Mouse (Mus musculus) layer of hippocampus, postnatal 36 days (tissue): ENCODE results near the gene Gstcd. TPM values are rescaled to one million over a fixed set of nuclear protein-coding genes. Genes with fewer than 3 reads are reported as not detected.
A peak's percentile ranks its signal among the peaks of the same experiment; 100 is the strongest.

Experiments
- DNase-seq, 2 experiments: peaks; one replicate each; pipeline ENCODE4 v3.0.0; 2022
- total RNA-seq, 2 experiments: library from RNA; stranded (reverse); gene quantifications; 2 replicates each; pipeline ENCODE4 v1.2.3; 2021

Gstcd gene
- total RNA-seq, result 1 to 10 TPM; 9.7 TPM

DNA sequence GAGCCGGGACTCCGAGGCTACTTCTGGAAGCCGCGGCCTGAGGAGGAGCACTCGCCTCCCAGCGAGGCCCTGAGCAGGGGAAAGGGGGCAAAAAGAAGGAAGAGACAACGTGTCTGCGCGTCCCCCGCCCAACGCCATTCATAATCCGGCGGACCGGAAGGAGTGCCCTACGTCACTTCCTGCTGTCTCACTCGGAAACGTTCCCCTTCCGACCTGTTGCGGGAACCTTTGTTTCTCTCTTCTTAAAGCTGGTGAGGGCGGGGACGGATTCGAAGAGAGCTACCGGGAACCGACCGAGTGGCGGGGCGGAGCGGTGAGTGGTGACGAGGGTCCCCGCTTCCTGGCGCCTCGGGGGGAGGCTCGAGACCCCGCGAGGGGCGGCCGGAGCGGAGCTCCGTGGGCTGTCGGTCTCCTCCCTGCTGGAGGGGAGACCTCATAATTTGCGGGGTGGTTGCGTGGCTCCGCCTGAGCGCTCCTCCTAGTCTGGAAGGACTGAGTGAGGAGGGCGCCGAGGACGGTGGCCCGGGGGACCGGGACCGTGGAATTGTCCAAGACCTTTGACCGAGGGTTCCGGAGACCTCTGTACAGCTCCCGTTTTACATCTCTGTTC lies at the start of gene Gstcd, which contains the start of gene Ints12:
TSS of gene Gstcd (minus strand) at position 370 of the 610 bp plus-strand sequence.
TSS of gene Ints12 (plus strand) at position 177 of the 610 bp plus-strand sequence.
- peak; percentile 91 for DNase-seq

DNA sequence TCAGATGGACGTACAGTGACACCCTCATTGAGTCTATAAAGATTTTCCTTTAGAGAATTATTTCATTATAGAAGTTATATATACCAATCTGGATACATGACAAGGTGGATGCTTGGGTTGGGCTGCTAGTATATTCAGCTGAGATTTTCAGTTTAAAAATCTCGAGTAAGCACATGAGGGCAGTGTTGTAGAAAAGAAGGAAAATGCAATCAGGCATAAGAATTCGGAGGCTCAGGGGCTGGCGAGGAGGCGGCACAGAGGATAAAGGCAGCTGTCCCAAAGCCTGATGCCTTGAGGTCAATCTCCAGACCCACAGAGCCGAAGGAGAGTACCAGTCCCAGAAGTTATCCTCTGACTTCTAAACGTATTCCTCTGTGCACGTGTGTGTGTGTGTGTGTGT lies 40.8 kb upstream of the Gstcd start:
- DNase-seq, result no peak

DNA sequence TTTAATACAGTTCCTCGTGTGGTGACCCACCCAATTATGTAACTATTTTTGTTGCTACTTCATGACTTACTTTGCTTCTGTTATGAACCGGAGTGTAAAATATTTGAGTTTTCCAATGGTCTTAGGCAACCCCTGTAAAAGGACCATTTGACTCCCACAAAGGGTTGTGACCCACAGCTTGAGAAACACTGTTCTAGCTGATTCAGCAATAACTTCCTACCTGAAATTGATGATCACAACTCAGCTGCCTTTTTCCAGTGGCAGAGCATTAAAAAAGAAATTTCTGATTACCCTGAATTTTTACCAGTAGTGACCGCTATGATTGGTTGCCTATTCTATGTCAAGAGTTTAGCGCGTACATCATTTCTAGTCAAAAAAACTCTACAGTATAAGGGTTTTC lies 39.5 kb upstream of the Gstcd start:
- DNase-seq, result no peak

DNA sequence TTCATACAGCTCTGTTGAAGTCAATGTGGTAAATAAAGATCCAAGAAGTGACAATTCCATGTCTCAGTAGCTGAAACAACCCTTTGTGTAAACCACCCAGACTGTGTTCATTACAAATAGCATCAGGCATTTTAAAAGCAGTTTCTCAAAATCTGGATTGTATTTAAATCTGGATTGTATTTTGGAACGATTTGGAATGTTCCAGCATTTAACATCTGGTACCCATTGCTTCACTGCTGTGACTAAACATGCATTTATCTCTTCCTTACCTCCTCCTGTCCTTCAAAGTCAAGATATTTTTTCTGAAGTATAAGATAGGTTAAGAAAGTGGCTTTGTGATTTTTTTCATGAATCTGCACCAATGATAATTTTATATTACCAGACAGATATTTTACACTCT lies 21.4 kb upstream of the Gstcd start:
- no peak for DNase-seq

DNA sequence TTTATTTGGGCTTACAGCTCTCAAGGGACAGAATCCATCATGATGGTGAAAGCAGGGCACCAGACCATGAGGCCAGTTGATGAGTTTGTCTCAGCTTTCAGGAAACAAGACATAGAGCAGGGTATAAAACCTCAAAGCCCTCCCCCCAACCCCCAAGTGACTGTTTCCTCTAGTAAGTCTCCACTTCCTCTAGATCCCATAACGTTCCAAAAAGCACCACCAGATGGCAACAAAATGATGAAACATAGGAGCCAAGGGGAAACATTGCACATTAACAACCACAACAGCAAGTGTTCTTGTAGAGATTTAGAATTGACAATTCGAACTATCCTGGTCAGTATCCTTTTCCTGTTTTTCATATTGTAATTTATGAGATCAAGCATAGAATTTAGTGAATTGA lies 19.9 kb upstream of the Gstcd start:
- no peak for DNase-seq

DNA sequence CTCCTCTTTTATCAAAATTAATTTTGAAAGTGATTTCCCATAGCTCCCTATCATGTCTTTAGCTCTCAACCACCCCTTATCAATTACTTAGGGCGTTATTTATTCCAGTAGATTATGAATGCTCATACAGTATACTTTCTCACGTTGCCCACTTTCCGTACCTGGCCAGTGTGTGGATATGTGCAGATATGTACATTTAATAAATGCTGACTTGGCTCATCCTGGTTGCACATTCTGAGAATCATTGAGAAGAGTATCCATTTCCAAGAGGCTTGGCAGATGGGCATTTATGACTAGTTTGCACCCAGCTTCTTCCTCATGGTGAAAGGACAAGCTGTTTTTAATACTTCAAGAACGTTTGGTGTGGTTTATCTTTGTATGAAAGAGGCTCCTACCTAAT lies 18.0 kb upstream of the Gstcd start:
- DNase-seq, result no peak

DNA sequence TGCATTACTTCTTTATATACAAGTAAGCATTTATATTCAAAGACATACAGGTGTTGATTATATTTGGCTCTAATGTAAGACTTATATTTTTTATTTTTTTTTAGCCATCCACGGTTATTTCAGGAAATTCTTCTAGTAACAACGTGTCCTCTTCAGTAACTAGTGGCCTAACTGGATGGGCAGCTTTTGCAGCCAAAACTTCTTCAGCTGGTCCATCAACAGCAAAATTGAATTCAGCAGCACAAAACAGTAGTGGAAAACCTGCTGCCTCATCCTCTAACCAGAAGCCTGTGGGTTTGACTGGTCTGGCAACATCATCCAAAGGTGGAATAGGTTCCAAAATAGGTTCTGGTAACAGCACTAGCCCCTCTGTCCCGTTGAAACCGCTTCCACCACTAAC lies 16.9 kb upstream of the Gstcd start:
- no peak for DNase-seq

DNA sequence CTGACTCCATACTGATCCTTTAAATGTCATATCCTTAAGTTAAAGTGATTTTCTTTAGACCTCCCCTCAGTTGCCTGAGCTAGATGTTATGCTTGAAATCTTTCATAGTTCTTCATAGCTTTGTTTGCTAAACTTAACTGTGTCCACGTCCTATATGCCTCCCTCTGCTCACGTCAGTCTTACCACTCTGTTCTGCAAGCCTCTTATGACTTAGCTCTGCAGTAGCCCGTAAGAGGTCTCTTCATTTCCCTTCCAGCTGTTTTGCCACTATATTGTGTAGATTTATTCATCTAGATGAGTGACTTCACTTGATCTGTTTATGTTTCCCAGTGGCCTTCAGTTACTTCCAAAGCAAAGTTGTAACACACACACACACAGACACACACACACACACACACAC lies 12.6 kb upstream of the Gstcd start:
- no peak for DNase-seq

DNA sequence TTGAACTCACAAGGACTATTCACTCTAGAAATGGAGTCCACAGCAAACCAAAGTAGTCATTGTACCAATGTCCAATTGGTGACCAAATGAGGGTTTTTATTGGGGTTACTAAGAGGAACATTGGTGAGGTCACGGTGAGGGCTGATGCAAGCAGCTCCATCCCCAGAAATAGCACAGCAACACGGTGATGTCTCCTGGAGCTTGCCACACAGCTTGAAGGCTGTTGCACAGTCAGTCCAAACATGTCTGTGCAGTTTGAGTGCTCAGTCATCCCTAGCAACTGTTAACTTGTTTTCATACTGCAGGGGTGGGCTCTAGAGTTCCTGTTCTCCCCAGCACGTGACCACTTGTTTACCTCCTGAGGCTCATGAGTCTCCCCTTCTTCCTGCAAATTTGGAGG lies 11.9 kb upstream of the Gstcd start:
- no peak for DNase-seq

DNA sequence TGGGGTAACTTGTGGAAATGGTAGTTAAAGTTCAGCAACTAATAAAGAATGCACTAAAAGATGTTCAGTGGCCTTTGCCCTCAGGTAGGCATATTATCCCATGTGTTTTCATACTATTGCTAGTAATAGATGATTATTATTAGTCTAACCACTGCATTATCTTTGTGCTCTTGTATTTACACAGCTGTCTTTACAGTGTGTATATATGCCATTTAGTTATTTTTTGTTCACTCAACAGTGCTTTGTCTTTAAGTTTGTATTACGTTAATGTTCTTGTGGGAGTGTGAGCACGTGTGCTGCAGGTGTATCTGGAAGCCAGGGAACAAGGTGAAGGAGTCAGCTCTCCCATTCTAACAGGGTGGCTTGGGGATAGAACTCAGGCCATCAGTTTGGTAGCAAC lies 7.1 kb upstream of the Gstcd start:
- DNase-seq, result no peak

DNA sequence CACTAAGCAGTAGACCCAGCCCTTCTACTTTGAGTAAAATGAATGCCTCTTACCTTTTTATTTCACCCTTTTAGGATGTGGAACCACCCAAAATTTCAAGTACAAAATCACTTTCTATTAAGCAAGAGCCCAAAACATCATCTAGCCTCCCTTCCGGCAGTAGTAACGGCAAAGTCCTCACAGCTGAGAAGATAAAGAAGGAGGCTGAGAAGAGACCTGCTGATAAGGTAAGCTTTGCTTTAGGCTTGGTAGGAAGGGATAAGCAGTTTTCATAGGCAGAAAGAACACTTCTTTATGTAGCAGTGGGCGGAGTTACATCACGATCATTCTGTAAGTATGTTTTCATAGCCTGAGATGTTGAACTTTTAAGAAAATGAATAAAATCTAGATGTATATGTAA lies 6.5 kb upstream of the Gstcd start:
- no peak for DNase-seq

DNA sequence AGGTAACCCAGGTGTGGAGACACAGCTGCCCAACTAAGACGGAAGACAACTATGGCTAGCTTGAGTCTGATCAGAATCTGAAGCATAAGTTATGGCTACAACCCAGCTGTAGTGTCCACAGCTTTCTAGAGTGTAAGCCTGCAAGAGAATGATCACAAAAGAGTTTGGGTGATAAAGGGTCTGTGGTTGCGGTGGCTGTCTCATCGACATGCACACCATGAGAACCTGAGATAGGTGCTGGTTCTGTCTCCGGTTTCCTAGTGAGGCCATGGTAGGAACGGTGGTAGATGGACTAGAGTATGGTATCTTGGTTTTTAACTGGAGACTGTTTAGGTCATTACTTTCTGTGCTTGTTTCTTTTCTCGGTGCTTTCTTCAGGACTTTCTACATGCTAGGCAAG lies 6.1 kb upstream of the Gstcd start:
- no peak for DNase-seq

DNA sequence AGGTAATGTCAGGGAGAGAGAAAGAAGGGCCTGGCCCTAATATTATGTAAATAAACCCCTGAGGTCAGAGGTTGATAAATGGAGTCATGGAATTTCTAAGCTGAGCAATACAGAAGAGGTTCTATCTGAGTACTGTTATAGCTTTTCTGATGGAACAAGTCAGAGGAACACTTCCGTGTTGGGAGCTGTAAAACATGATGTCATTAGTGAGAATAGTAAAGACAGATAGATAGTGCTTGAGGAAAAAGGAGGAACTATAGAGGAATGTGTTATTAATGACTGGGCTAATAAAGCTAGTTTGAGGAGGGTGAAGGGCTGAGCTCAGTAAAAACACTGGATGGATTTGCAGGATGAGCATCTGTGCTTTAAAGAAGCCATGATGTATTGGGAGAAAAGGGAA lies 2.5 kb upstream of the Gstcd start:
- no peak for DNase-seq

DNA sequence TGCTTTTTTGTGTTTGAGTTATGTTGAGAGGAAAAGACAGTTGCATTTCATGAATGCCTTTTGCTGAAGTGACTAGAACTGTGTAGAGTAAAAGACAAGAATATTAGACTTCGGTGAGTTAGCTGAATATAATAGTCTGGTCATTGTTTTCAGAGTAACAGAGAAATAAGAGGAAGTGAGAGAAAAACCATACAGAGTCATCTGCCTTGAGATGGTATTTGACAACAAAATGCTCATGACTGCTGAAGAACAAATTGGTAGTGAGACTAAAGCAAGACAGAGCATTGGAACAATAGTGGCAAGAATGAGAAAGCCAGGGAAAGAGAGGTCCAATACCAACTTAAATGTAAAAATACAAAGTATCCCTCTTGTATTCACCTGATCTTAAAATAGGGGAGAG lies 1.1 kb upstream of the Gstcd start:
- no peak for DNase-seq

DNA sequence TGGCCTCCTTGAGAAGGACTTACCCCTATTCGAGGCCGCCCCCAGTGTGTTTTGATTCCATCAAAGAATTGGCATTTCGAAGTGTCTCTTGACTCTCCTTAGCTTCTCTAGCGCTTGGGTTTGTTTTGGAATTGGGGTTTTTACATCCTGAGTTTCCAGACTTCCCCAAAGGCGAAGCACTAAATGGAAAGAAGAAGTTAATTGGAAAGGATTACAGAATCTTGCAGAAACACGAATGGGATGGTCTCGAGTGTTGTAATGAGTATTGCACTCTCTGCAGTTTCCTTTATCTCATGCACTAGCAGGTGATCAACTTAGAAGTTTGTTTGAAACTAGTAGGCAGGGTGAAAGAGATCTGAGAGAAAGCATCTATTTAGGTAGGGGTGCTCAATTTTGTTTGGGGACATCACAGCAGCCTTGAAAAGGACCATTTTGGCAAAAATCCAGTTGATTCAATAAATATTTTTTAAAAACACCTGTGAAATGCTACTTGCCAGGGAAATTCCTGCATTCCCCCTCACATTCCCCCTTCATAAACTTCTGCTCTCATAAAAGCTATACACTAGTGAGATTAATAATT lies 531 bp upstream of the Gstcd start:
- DNase-seq, result no peak

DNA sequence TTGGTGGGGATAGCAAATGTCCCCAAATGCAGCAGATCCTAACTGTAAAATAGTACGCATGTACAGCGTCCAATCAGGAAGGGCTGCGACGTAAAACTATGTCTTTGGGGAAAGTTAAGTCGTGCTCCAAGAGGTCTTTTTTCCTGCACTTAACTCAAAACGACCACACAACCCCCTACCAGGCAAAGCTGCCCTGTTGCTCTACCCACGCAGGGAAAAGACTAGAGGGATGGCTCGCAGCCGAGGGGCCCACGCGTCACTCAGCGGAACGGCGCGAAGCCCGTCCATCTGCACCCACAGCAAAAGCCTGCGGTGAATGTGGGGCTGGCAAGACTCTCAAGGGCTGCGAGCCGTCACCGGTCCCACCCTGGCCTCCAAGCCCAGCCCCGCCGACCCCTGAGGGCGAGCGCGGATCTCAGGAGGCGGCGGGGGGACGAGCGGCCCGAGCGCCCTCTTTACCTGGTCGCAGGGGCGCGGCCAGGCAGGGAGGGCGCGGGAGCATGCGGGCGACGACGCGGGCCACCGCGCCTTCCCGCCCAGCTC lies 641 bp downstream of the Gstcd start:
- DNase-seq, result peak in 1 of 2 experiments; percentile 73

DNA sequence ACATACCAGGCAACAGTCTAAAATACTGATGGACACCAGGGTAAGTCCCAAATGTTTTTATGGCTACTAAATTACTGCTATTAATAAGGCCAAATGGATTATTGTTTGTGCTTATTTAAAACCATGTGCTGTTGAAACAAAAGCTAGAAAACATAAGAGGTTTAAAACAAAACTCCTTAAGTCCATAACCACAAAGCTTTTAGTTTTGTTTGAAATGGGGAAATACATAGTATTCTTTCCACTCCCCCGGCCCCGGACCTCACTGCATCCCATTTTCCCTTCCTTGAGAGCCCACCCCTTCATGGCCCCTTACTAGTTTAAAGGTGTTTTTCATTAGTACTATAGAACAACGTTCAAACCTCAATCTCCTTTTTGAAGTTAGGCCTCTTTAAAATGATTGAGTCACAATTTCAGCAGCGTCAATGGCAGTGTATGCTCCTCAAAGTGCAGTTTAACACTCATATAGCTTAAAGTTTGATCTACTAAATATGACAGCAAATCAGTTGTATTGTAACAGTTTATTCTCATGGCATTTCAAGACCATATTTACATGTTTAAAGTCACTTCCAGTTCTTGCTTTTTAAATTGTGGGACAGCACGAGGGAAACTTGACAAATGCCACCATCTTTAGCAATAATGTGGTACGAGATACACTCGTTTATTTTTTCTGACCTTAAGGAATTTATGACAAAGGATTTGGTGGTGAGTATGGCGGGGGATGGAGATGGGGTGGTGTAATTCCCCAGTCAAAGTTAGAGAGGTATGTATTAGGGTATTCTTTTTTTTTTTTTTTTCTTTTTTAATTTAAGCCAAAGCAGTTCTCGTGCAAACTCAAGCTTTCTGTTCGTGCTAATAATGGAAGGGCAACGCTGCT lies 1.3 kb downstream of the Gstcd start:
- no peak for DNase-seq

DNA sequence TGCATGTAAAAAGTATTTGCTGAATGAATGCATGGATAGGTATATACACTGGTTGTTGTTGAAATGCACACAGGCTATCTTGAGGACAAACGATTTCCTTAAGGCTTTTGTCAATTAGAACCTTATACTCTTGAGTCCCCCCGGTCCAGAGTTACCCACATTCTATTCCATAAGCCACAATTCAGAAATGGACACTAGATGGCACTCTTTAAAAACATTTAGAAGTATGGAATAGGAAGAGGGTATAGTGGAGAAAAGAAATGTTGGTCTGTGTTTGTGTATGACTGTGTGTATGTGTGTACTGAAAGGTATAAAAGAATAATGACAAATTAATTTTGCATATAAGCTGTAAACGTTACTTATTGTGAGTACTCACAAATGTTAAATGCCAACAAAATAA lies 6.0 kb downstream of the Gstcd start:
- no peak for DNase-seq

DNA sequence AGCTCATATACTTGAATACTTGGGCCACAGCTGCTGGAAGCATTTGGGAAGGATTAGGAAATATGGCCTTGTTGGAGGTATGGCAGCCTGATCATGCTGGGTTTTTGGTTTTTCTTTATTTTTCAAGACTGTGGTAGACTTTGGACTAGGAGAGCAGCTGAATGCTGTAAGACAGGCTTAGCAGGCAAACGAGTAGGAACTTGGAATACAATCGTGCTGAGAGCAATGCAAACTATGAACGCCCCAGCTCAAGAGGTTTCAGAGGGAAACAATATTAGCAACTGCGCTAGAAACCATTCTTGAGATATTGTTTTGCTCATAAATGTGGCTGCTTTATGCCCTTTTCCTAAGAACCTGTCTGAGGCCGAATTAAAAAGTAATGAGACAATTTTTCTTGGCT lies 9.1 kb downstream of the Gstcd start:
- no peak for DNase-seq

DNA sequence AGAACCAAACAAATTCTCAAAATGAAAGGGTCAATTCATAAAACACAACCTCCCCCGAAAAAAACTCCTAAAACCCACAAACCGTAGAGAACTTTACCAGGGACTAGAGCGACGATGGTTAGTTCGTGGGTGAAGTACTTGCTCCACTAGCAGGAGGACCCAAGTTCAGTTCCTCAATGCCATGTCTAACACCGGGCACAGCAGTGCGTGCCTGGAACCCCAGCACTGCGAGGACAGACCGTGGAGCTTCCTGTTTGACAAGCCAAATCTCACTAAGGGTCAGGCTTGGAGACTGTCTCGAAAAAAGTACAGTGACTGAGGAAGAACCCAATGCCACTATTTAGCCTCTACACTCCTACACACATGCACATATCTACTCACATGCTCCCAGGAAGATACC lies 16.3 kb downstream of the Gstcd start:
- DNase-seq, result no peak

DNA sequence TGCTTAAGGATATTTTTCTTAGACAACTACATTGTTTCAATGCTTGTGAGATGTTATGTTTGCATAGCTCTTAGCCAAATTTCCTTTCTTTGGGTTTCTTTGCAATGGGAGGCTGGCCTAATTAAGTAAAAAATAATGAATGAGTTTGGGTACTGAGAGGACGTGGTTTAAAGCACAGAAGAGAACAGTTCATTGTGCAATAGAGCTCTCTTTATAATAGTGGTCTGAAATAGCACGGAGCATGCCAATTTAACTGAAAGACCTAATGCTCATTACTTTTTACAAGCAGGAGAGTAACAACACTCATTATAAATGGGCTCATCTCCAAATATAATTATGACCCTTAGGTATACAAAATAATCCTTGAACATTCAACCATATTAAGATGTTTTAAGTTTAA lies 39.8 kb downstream of the Gstcd start:
- DNase-seq, result no peak

DNA sequence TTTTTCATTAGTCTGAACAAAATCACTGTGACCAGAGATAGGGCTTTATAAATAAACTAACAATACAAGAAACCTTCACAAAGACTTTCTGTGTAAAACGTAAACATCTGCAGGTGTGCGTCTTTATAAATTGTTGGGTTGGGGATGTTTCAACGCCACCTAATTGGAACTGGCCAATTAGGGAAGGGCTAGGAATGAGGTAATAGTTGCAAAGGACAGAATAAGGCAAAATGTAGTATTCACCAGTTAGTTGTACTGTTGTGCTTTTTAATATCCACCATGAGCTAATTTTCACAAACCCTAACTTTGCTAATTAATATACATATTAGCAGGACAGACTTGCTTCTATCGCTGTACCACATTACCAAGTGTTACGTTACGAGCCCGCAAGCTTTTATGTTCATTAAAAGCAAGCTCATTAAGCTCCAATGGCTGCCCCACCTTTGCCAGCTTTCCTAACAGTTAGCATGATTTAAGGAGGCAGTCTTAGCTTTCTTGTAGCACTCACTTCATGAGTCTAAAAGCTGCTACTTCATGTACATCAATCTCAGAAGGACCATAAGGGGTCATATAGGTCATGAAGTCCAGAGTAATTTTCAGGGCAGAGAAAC lies 58.6 kb downstream of the Gstcd start:
- no peak for DNase-seq

DNA sequence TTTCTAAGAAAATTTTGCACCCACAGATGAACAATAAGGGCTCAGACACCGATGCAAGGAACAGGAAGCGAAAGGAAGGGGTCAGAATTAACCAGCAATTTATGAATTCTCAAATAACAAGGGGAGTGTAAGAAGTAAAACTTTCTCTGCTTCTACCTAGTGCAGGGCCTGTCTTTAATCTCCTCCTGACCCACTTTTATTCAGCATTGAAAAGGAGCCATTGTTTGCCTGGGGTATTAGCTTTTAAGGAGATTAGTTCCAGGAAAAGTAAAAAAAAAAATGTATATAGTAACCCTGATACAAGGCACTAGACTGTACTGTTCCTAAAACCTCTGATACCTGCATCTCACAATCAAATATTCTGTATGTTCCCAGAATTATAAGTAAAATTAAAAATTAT lies 64.9 kb downstream of the Gstcd start:
- no peak for DNase-seq
